Mouse (Mus musculus) testis, adult 2 months (tissue): ENCODE data around the gene Hoxc4.

Source experiments
- CTCF ChIP-seq: fragments of 200-500 bp; IDR thresholded peaks from 2 replicates; pipeline ENCODE4 v1.5.1; 2012; ENCODE audit warnings: low read depth, mild to moderate bottlenecking, inconsistent platforms, low read length, moderate library complexity; ENCODE audit not compliant: control insufficient read depth, insufficient read depth, insufficient replicate concordance
- POLR2A ChIP-seq: fragments of 200-500 bp; IDR thresholded peaks from 2 replicates; pipeline ENCODE4 v1.6.1; 2012; ENCODE audit warnings: low read depth, mild to moderate bottlenecking, inconsistent platforms, low read length, moderate library complexity; ENCODE audit not compliant: control insufficient read depth

DNA sequence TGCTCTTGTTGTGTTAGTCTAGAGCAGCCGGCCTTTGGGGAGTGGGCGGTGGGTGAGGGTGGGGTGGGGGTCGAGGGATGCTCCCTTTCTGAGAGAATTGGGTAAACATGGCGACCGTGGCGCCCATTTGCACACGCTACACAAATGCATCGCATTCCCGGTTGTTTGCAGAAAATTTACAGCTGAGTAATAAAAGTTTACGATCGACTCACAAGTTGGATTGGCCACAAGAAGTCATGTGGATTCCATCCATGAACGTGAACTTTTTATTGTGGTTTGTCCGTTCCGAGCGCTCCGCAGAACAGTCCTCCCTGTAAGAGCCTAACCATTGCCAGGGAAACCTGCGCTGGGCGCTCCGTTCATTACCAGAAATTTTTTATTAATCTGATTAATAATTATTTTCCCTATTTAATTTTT, 20.8 kb upstream of the Hoxc4 start, which contains the start of gene Hoxc6:
- TF ChIP-seq CTCF (no peak), POLR2A (no peak)
